Mouse (Mus musculus) heart, postnatal 25 days (tissue): Measurements from ENCODE around the gene Gm21970. TPM values are rescaled to one million over a fixed set of nuclear protein-coding genes. Genes with fewer than 3 reads are reported as not detected.
A peak's percentile ranks its signal among the peaks of the same experiment; 100 is the strongest.

Source experiments
- DNase-seq: peaks from one replicate; pipeline ENCODE4 v3.0.0; 2022; ENCODE audit warnings: low spot score
- intact Hi-C: fragments of 180-260 bp; cut with DNase I; formaldehyde crosslinking; loops from one replicate; pipeline ENCODE4 v1.15.1; 2025
- total RNA-seq, 2 experiments: library from RNA; stranded (reverse); gene quantifications; 2 replicates each; pipeline ENCODE4 v1.2.3; 2021

Gene Gm21970
- total RNA-seq, 2 experiments from 2014 or later, result not detected

DNA sequence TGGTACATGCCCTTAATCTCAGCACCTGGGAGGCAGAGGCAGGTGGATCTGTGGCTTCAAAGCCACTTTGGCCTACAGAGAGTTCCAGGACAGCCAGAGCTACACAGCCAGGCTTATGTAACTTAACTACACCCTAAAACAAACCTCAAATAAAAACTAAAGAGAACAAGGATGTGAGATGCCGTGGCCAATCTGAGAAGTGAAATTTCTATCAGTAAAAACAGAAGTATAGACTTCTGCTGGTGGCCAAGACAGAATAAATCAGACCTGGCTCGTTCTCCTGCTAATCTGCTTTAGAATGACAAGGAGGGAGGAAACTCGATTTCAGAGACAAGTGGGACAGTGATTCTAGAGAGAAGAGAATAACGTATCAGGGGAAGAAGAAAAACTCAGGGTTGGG is 64.3 kb downstream of the Gm21970 start:
- DNase-seq, result no peak
- intact Hi-C loops, result no loop called here

DNA sequence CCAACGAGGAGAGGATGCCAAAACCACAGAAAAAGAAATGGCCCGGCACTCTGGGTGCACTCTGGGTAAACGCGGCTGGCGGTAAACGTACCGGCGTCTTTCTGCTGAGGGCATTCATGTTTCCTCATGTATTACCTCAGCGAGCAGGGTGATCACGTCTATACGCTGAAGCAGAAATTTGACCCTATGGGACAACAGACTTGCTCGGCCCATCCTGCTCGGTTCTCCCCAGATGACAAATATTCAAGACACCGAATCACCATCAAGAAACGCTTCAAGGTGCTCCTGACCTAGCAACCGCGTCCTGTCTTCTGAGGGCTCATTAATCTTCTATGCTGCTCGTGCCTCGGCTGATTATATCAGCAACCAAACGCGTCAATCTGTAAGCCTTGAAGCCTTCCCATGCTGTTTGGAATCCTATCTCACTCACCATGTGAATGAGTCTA is 66.8 kb downstream of the Gm21970 start:
- intact Hi-C loops, result no loop called here
- DNase-seq, result no peak

DNA sequence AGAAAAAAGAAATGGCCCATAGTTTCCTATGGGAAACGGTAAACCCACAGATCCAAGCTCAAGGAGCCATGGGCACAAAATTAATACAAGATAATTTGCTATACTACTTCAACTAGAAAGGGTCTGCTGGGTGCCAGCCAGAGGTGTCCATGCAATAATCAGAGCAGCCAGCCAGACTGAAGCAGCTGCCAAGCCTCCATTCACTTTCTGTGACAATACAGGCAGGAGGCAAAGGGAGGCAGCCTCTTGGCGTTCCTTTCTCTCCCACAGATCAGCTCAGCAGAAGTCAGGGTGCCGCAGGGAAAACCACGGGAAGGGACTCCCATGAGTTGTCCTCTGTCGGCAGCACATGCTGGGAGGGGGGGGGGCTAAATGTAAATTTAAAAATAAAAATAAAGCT is 67.5 kb downstream of the Gm21970 start:
- DNase-seq, result no peak
- intact Hi-C loops, result no loop called here

DNA sequence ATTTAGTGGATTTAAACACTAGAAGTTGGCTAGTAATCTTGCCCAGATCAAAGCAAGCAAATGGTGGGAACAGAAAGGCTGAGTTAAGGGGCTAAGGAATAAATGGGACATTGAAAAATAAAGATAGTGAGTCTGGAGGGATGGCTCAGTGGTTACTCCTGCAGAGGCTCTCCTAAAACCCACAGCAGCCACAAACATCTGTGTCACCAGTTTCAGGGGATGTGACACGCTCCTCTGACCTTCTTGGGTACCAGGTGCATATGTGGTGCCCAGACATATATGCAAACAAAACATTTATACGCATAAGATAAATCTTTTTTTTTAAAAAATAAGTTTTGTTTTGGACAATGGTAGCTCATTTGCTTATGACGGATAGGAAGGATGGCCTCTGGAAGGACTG is 67.9 kb downstream of the Gm21970 start:
- intact Hi-C loops, result no loop called here
- DNase-seq, result no peak

DNA sequence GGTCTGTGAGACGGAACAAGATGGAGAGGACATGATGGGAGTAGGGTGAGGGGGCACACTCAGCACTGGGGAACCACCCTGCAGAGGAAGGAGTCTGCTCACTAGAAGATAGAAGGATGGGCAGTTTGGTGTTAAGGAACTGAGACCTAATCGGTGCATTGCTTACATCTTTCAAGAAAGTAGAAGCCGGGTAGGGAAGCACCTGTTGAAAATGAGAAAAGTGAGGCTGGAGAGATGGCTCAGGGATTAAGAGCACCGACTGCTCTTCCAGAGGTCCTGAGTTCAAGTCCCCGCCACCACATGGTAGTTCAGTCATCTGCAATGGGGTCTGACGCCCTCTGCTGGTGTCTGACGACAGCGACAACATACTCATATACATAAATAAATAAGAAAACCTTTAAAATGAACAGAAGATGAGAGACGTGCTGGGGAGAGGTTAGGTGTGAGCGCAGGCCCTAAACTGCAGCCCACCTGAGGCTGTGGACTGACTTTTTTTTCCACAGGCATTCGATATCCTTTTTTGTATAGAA is 68.4 kb downstream of the Gm21970 start:
- intact Hi-C loops, result loop anchor here (5.0 kb wide), 1 partner anchor 98 kb away; no protein-coding TSS in a partner anchor

DNA sequence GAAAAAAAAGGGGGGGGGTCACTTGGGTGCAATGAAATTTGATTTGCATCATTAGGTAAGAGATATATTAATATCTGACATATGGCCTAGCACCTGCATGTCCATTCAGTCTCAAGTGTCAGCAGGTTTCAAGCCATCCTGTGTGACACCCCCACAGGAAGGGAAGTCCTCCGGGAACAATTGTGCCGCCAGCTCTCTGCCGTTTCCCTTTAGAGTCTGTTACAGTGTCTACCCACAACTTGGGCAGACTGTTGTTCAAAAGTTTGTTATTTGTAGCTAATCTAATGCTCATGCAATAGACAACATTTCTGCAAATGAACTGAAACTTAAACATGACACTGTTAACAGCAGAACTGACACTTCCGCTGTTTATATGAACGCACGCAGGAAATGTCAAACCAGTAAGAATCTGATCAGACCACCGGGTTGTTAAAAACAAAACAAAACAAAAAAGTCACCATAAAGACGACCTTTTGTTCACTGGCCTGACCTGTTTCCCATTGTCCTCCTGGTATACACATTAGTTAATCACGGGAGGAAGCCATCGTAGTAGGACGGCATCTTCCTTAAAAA is 69.6 kb downstream of the Gm21970 start:
- intact Hi-C loops, result loop anchor here (5.0 kb wide), 1 partner anchor 99 kb away; no protein-coding TSS in a partner anchor
- DNase-seq, result no peak

More for the DNA sequence above, 68.4 kb downstream of the Gm21970 start:
- no peak for DNase-seq

DNA sequence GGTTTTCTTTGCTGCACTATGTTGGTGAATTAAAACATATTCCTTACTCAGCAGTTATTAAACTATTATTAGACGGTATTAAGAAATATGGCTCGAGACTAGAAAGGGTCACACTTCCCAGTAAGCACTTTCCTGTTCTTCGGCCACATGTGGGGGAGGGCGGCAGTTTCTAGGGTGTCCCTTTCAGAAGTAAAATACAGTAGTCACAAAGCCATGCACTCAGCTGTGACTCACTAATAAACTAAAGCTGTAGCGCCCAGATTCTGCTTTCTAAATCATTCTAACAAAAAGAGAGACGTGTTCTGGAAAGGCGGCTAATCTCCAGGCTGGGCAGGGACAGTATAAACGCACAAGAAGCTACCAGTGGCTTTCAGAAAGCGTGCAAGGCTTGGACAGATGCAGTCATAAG is 70.3 kb downstream of the Gm21970 start:
- intact Hi-C loops, result loop anchor here (5.0 kb wide), 1 partner anchor 99 kb away; no protein-coding TSS in a partner anchor
- no peak for DNase-seq

DNA sequence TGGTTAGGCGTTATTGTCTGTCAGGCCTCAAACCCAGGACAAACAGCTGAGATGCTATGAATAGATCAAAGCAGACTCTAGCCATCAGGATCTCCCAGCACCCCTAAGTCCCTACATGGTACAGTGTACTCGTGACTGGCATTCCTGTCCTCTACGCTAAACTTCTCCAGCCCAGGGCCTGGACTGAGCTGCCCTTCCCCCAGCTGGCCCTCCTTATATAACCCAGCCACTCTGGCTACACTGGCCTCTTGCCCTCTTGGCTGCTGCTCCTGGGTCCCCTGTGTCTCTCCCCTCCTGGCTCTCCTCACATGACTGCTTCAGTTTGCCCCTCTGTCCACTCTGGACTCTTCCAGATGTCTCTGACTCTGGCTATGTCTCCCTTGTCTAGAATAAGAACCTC is 71.1 kb downstream of the Gm21970 start:
- intact Hi-C loops, result loop anchor here (5.0 kb wide), 1 partner anchor 100 kb away; no protein-coding TSS in a partner anchor
- no peak for DNase-seq

DNA sequence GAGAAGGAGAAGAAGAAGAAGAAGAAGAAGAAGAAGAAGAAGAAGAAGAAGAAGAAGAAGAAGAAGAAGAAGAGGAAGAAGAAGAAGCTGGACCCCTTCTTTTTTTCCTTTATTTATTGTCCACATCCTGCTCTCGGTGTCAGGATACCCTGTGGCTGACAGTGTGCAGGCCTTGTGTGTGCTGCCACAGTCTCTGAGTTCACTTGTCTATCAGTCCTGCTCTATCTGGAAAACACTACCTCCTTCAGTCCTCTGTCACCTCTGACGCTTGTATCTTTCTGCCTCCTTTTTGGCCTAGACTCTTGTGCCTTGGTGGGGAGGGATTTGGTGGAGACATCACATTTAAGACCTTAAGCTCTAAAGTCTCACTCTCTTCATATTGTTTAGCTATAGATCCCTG is 71.9 kb downstream of the Gm21970 start:
- no peak for DNase-seq
- intact Hi-C loops, result loop anchor here (5.0 kb wide), 1 partner anchor 101 kb away; no protein-coding TSS in a partner anchor

DNA sequence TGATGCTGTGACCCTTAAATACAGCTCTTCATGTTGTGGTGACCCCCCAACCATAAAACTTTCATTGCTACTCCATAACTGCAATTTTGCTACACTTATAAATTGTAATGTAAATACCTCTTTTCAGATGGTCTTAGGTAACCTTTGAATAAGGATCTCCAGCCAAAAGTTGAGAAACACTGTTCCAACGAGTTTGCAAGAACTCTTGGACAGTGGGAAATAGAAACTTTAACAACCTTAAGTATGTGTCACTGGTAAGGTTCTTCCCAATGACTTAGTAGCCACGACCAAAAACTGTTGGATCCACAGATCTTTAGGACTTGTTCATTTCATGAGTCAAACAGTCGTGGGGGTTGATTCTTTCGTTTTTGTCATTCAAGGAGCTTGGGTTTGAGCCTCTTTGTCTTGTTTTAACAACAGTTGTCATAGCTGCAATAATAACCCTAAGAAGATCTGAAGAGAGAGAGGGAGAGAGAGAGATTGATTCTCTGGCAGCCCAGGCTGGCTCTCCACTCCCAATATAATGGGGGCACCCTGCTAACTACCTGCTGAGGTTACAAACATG is 72.4 kb downstream of the Gm21970 start:
- intact Hi-C loops, result loop anchor here (2.0 to 5.0 kb wide), 2 partner anchors 21 to 102 kb away; partner anchors contain the start of gene Ifnar1

DNA sequence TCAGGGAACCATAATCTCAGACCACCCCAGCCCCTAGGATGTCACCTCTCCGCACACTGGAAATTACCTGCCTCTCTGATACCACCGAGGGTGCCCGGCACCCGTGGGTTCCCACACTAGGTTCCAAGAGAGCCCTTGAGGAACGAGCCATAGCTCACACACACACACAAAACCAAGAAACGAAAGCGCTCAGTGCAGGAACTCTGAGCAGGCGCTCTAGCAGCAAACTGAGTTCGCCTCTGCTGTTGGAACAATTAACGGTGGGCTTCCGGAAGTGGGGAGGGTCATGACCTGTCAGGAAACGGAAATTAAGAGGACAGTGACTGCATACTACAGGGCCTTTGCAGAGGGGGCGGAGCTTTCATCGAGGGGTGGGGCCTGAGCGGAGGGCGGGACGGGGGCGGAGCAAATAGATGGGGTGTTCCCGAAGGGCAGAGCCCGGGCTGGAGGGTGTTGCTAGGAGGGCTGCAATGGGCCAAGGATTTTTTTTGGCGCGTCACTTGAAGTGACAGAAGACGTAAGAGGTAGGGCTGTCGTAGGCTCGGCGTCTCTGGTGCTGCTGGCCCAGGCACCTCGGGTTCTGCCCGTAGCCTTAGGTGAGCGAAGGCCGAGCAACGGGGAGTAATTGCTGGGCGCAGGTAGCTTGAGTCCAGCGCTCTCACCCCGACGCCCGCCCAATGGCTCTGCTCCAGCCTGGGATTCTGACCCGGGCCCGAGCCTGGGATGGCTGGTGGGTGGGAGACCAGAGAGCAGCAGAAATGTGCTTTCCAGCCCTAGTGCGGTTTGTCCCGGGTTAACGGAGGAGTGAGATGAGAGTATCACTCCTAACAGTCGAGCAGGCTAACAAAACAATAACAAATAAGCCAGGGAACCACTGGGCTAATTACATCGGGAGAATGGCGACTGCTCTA is 73.3 kb downstream of the Gm21970 start:
- intact Hi-C loops, result loop anchor here (2.0 to 5.0 kb wide), 2 partner anchors 20 to 103 kb away; partner anchors contain the start of gene Ifnar1
- peak; percentile 79 for DNase-seq

More for the DNA sequence above, 72.4 kb downstream of the Gm21970 start:
- no peak for DNase-seq

DNA sequence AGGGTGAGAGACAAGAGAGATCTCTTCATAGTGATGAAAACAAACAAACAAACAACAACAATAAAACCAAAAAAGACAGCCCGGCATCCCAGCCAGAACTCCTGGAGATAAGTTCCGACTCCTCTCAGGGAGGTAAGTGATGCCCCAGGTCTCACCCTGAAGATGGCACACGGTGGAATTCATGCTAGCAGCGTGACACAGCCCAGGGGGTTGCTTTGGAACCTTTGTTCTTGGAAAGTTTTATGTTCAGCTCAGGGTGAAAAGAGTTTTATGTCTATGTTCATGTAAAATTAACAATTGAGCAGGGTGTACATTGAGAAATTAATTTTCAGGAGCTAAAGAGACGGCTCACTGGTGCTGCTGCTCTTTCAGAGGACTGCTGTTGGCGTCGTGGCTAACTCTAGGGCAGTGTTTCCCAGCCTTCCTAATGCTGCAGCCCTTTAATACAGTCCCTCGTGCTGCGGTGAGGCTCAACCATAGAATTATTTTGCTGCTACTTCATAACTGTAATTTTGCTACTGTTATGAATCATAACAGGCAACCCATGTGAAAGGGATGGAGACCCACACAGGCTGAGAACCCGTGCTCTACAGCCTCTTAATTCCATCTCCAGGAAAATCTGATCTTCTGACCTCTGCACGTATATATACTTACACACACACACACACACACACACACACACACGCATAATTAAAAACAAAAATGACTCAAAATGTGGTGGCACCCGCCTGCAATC is 74.2 kb downstream of the Gm21970 start:
- DNase-seq, result no peak
- intact Hi-C loops, result loop anchor here (2.0 kb wide), 1 partner anchor 19 kb away; the partner anchor contains the start of gene Ifnar1

DNA sequence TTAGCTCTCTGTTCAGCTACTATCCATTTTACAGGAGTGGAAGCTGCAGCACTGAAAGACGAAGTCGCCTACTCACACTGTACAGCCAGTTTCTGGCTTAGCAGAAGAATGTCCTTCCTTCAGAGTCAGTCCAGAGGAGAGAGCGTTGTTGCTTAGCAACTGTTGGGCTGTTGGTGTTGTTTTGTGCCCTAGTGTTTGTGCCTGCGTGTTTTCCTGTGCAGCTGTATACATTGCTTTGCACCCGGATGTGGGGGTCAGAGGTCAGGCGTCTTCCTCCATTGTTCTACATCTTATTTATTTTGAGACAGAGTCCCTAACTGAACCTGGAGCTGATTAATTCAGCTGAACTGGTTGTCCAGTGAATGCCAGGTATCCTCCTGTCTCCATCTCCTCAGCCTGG is 75.0 kb downstream of the Gm21970 start:
- DNase-seq, result no peak
- intact Hi-C loops, result no loop called here

Other genes starting within 250 kb of the Gm21970 start
- not detected for gene Olig2, start 166.3 kb upstream of the Gm21970 start, total RNA-seq
- gene Olig1, start 121.9 kb upstream of the Gm21970 start, total RNA-seq, result not detected
- 10 to 100 TPM; 34.5 to 37.6 TPM for gene Ifnar2, start 18.9 kb upstream of the Gm21970 start, total RNA-seq
- gene Il10rb, start 14.4 kb downstream of the Gm21970 start, total RNA-seq, result 100 to 1,000 TPM in 1 of 2 experiments, 10 to 100 TPM in 1; 97.5 to 105 TPM
- 10 to 100 TPM; 30.5 to 39.7 TPM for gene Ifnar1, start 93.5 kb downstream of the Gm21970 start, total RNA-seq
- gene Ifngr2, start 155.4 kb downstream of the Gm21970 start, total RNA-seq, result 100 to 1,000 TPM; 153 to 157 TPM
- gene Tmem50b, start 206.1 kb downstream of the Gm21970 start, total RNA-seq, result 10 to 100 TPM; 65.5 to 74.3 TPM
- 10 to 100 TPM; 24.4 to 25.9 TPM for gene Dnajc28, start 227.3 kb downstream of the Gm21970 start, total RNA-seq